Mouse (Mus musculus) MEL (cell line): ENCODE measurements at regions not wholly inside any gene's neighbourhood (a gene's known extent, or its start where the extent isn't known, plus 50 kb on each side); places are given as distances from the start of the nearest gene placed in this dataset.

Experiments
- DNase-seq: peaks from one replicate; pipeline ENCODE4 v3.0.0; 2011; ENCODE audit warnings: low read depth, low spot score
- H3K27ac ChIP-seq: 2 replicates; pipeline ENCODE4 v1.5.1; 2012; ENCODE audit warnings: low read depth, mild to moderate bottlenecking, control low read depth, low read length, moderate library complexity; ENCODE audit not compliant: control insufficient read depth
- H3K27me3 ChIP-seq, 2 experiments: fragments of 150-350 bp in 1 of 2; sonication (generic) in 1 of 2; 2 replicates each; pipeline ENCODE4 v1.6.1; 2012; ENCODE audit warnings: low read length in 2 of 2, mild to moderate bottlenecking in 2 of 2, improper control_type of control experiment in 1 of 2, moderate library complexity in 1 of 2; ENCODE audit not compliant: insufficient read depth in 2 of 2, control insufficient read depth in 1 of 2
- H3K36me3 ChIP-seq, 2 experiments: 2 replicates each; pipeline ENCODE4 v1.6.1; 2012 to 2014; ENCODE audit warnings: low read length in 2 of 2, improper control_type of control experiment in 1 of 2, inconsistent platforms in 1 of 2, mild to moderate bottlenecking in 1 of 2; ENCODE audit not compliant: insufficient read depth in 2 of 2, control insufficient read depth in 1 of 2
- H3K4me1 ChIP-seq, 2 experiments: fragments of 150-350 bp in 1 of 2; sonication (generic) in 1 of 2; 2 replicates each; pipeline ENCODE4 v1.6.1; 2012; ENCODE audit warnings: low read length in 2 of 2, improper control_type of control experiment in 1 of 2, mild to moderate bottlenecking in 1 of 2; ENCODE audit not compliant: insufficient read depth in 2 of 2, control insufficient read depth in 1 of 2
- H3K4me3 ChIP-seq, 2 experiments: fragments of 150-350 bp in 1 of 2; sonication (generic) in 1 of 2; 2 replicates each; pipeline ENCODE4 v1.5.1; 2012; ENCODE audit warnings: low read depth in 2 of 2, low read length in 2 of 2, mild to moderate bottlenecking in 2 of 2, moderate library complexity in 2 of 2, control low read depth in 1 of 2, improper control_type of control experiment in 1 of 2; ENCODE audit not compliant: control insufficient read depth in 1 of 2, insufficient read depth in 1 of 2
- H3K79me2 ChIP-seq: 2 replicates; pipeline ENCODE4 v1.6.1; 2012; ENCODE audit warnings: mild to moderate bottlenecking, low read length, moderate library complexity; ENCODE audit not compliant: control insufficient read depth, poor library complexity, insufficient read depth
- H3K9ac ChIP-seq: 2 replicates; pipeline ENCODE4 v1.6.1; 2012; ENCODE audit warnings: low read depth, mild to moderate bottlenecking, control low read depth, low read length, moderate library complexity; ENCODE audit not compliant: control insufficient read depth, poor library complexity, severe bottlenecking
- H3K9me3 ChIP-seq: fragments of 150-350 bp; sonication (generic); replicated peaks from 2 replicates; pipeline ENCODE4 v1.6.1; 2012; ENCODE audit warnings: mild to moderate bottlenecking, low read length, improper control_type of control experiment, moderate library complexity; ENCODE audit not compliant: insufficient read depth
- CHD1 ChIP-seq: IDR thresholded peaks from 2 replicates; pipeline ENCODE4 v1.6.1; 2012; ENCODE audit warnings: low read depth, mild to moderate bottlenecking, inconsistent platforms, low read length, improper control_type of control experiment
- CHD2 ChIP-seq: IDR thresholded peaks from 2 replicates; pipeline ENCODE4 v1.6.1; 2011; ENCODE audit warnings: low read length, improper control_type of control experiment
- CTCF ChIP-seq, 3 experiments: IDR thresholded peaks in 2 of 3; conservative IDR thresholded peaks in 1 of 3; 2 replicates each; pipeline ENCODE4 v1.5.1; 2011 to 2012; ENCODE audit warnings: low read length in 3 of 3, low read depth in 2 of 3, mild to moderate bottlenecking in 2 of 3, improper control_type of control experiment in 1 of 3, inconsistent platforms in 1 of 3, mixed read lengths in 1 of 3, moderate library complexity in 1 of 3; ENCODE audit not compliant: control insufficient read depth in 1 of 3, insufficient read depth in 1 of 3, poor library complexity in 1 of 3, severe bottlenecking in 1 of 3
- EP300 ChIP-seq, 2 experiments: IDR thresholded peaks; 2 replicates each; pipeline ENCODE4 v1.6.1; 2011; ENCODE audit warnings: improper control_type of control experiment in 2 of 2, low read length in 2 of 2, low read depth in 1 of 2, mild to moderate bottlenecking in 1 of 2
- ETS1 ChIP-seq: IDR thresholded peaks from 2 replicates; pipeline ENCODE4 v1.6.1; 2012; ENCODE audit warnings: low read depth, mild to moderate bottlenecking, inconsistent platforms, low read length, improper control_type of control experiment, moderate library complexity
- HCFC1 ChIP-seq: IDR thresholded peaks from 2 replicates; pipeline ENCODE4 v1.6.1; 2012; ENCODE audit warnings: low read depth, mild to moderate bottlenecking, inconsistent platforms, low read length, improper control_type of control experiment, moderate library complexity
- MAZ ChIP-seq: IDR thresholded peaks from 2 replicates; pipeline ENCODE4 v1.6.1; 2012; ENCODE audit warnings: low read depth, mild to moderate bottlenecking, inconsistent platforms, low read length, improper control_type of control experiment
- MXI1 ChIP-seq: IDR thresholded peaks from 2 replicates; pipeline ENCODE4 v1.6.1; 2011; ENCODE audit warnings: mild to moderate bottlenecking, low read depth, low read length, improper control_type of control experiment
- MYC ChIP-seq: IDR thresholded peaks from 2 replicates; pipeline ENCODE4 v1.6.1; 2011; ENCODE audit warnings: low read depth, mild to moderate bottlenecking, low read length, improper control_type of control experiment, moderate library complexity
- NELFE ChIP-seq: IDR thresholded peaks from 2 replicates; pipeline ENCODE4 v1.6.1; 2011; ENCODE audit warnings: low read depth, low read length, improper control_type of control experiment
- POLR2AphosphoS5 ChIP-seq: IDR thresholded peaks from 2 replicates; pipeline ENCODE4 v1.6.1; 2012; ENCODE audit warnings: low read depth, borderline replicate concordance, mild to moderate bottlenecking, inconsistent platforms, low read length, moderate library complexity, mixed read lengths
- RCOR1 ChIP-seq: IDR thresholded peaks from 2 replicates; pipeline ENCODE4 v1.6.1; 2012; ENCODE audit warnings: low read depth, mild to moderate bottlenecking, inconsistent platforms, low read length, improper control_type of control experiment
- SIN3A ChIP-seq: IDR thresholded peaks from 2 replicates; pipeline ENCODE4 v1.6.1; 2012; ENCODE audit warnings: low read length, improper control_type of control experiment, inconsistent platforms
- SMC3 ChIP-seq: IDR thresholded peaks from 2 replicates; pipeline ENCODE4 v1.6.1; 2011; ENCODE audit warnings: low read depth, low read length, improper control_type of control experiment
- TAL1 ChIP-seq: IDR thresholded peaks from 2 replicates; pipeline ENCODE4 v1.6.1; 2012; ENCODE audit warnings: mild to moderate bottlenecking, inconsistent platforms, low read length, moderate library complexity, mixed read lengths
- TBP ChIP-seq: IDR thresholded peaks from 2 replicates; pipeline ENCODE4 v1.8.0; 2011; ENCODE audit warnings: low read depth, low read length, improper control_type of control experiment
- TCF12 ChIP-seq: IDR thresholded peaks from 2 replicates; pipeline ENCODE4 v1.6.1; 2014; ENCODE audit warnings: low read depth, mild to moderate bottlenecking, inconsistent platforms, low read length, improper control_type of control experiment, moderate library complexity
- USF1 ChIP-seq: IDR thresholded peaks from 2 replicates; pipeline ENCODE4 v1.6.1; 2014; ENCODE audit warnings: low read depth, mild to moderate bottlenecking, inconsistent platforms, low read length, improper control_type of control experiment, moderate library complexity
- USF2 ChIP-seq, 2 experiments: IDR thresholded peaks; 2 replicates each; pipeline ENCODE4 v1.6.1; 2011 to 2012; ENCODE audit warnings: improper control_type of control experiment in 2 of 2, low read length in 2 of 2, borderline replicate concordance in 1 of 2, inconsistent platforms in 1 of 2, low read depth in 1 of 2, mild to moderate bottlenecking in 1 of 2; ENCODE audit not compliant: insufficient read depth in 1 of 2
- ZC3H11A ChIP-seq: IDR thresholded peaks from 2 replicates; pipeline ENCODE4 v1.6.1; 2012; ENCODE audit warnings: low read depth, mild to moderate bottlenecking, inconsistent platforms, low read length, improper control_type of control experiment
- ZNF384 ChIP-seq: IDR thresholded peaks from 2 replicates; pipeline ENCODE4 v1.6.1; 2012; ENCODE audit warnings: low read depth, mild to moderate bottlenecking, inconsistent platforms, low read length, improper control_type of control experiment

- Histone ChIP-seq H3K4me1 (no peaks in the 10 kb centered on the region), H3K9me3 (no peaks in the 10 kb centered on the region), H3K27ac (no peak overlapping the region), H3K36me3 (no peaks in the 10 kb centered on the region), H3K9ac (no peak overlapping the region), H3K79me2 (no peaks in the 10 kb centered on the region), H3K4me3 (peak overlapping the region in 1 of 2 experiments; percentile 3; a peak in 1 of 4 replicates), H3K27me3 (peaks cover 1 to 3% of the 10 kb centered on the region in 2 experiments; a peak in 1 of 4 replicates)
- TF ChIP-seq MXI1 (peak; percentile 34; the same call in 1 of the 2 replicates), TCF12 (no peak), MYC (peak; percentile 22; the same call in 1 of the 2 replicates), RCOR1 (0 out of 2 replicates have a peak, but pooled peaks have one; percentile 16), SIN3A (0 out of 2 replicates have a peak, but pooled peaks have one; percentile 26), USF2 (IDR thresholded peaks at IDR 0.05; ENCODE audit: borderline replicate concordance in 1 of 2, insufficient read depth in 1 of 2, low read depth in 1 of 2, low read length in 2 of 2) (no peak), ETS1 (peak; percentile 29; the same call in 1 of the 2 replicates), MAZ (no peak), ZNF384 (peak; percentile 97)
- DNase-seq: peak; percentile 42
Observed at GRCm38 (mm10) chr15:41154551-41155151, 1020.5 kb downstream of the 9330182O14Rik start.

- Histone ChIP-seq H3K36me3 (no peaks in the 10 kb centered on the region), H3K27ac (no peak overlapping the region), H3K79me2 (no peaks in the 10 kb centered on the region), H3K9ac (no peak overlapping the region), H3K27me3 (peaks cover 3% of the 10 kb centered on the region in 2 experiments; a peak in 2 of 4 replicates), H3K4me1 (no peaks in the 10 kb centered on the region), H3K9me3 (no peaks in the 10 kb centered on the region), H3K4me3 (no peak overlapping the region)
- no peak for DNase-seq
- TF ChIP-seq POLR2AphosphoS5 (no peak), ETS1 (no peak), TBP (no peak), EP300 (IDR thresholded peaks at IDR 0.05; ENCODE audit: low read depth in 1 of 2, low read length in 2 of 2) (no peak), CHD2 (no peak), HCFC1 (no peak), CHD1 (no peak), NELFE (no peak), MXI1 (no peak), USF1 (no peak), MAZ (no peak), SMC3 (no peak), TAL1 (no peak), ZC3H11A (no peak), TCF12 (no peak), CTCF (IDR thresholded peaks at IDR 0.05 in 2 of 3, conservative IDR thresholded peaks at IDR 0.05 in 1 of 3; ENCODE audit: control insufficient read depth in 1 of 3, insufficient read depth in 1 of 3, low read depth in 2 of 3, low read length in 3 of 3, poor library complexity in 1 of 3, severe bottlenecking in 1 of 3) (no peak)
Observed at GRCm38 (mm10) chr15:41155169-41155638, 1021.0 kb downstream of the 9330182O14Rik start.
